Mouse (Mus musculus) bone marrow macrophage, adult 2 months (primary cell): ENCODE data around the gene Tlx3.

ENCODE experiments used
- CTCF ChIP-seq: IDR thresholded peaks from 2 replicates; pipeline ENCODE4 v1.5.1; 2012; ENCODE audit warnings: low read depth, mild to moderate bottlenecking, low read length, moderate library complexity
- POLR2A ChIP-seq: IDR thresholded peaks from 2 replicates; pipeline ENCODE4 v1.6.1; 2012; ENCODE audit warnings: mild to moderate bottlenecking, low read depth, low read length, borderline replicate concordance

GRCm38 (mm10) chr11:33228186-33228585 lies 24.8 kb upstream of the Tlx3 start:
- no peak for TF ChIP-seq CTCF
- TF ChIP-seq POLR2A: no peak
